Mouse (Mus musculus) heart, adult 2 months (tissue): ENCODE results near the gene Axin1.

ENCODE experiments used
- EP300 ChIP-seq: fragments of 200-500 bp; IDR thresholded peaks from 2 replicates; pipeline ENCODE4 v1.6.1; 2011; ENCODE audit warnings: low read depth, low read length, control low read depth; ENCODE audit not compliant: insufficient read depth
- POLR2A ChIP-seq: fragments of 200-500 bp; IDR thresholded peaks from 2 replicates; pipeline ENCODE4 v1.6.1; 2011; ENCODE audit warnings: mild to moderate bottlenecking, low read depth, low read length, control low read depth; ENCODE audit not compliant: insufficient read depth

GRCm38 (mm10) chr17:26239551-26239950 is 101.1 kb downstream of the Axin1 start:
- TF ChIP-seq POLR2A (no peak), EP300 (no peak)
